Mouse (Mus musculus): ENCODE results near the gene Btbd2.

Btbd2 gene

GRCm38 (mm10) chr10:80604988-80605387 is 51.9 kb downstream of the Btbd2 start:
- DNase-seq = no peak

- no peak for DNase-seq
Measured at GRCm38 (mm10) chr10:80604001-80604509, 52.8 kb downstream of the Btbd2 start.

GRCm38 (mm10) chr10:80603364-80603763 is 53.5 kb downstream of the Btbd2 start:
- no peak for DNase-seq

- peak; percentile 92 to 96 for DNase-seq
Measured at GRCm38 (mm10) chr10:80602698-80603325, 54.1 kb downstream of the Btbd2 start, which contains the start of the genes Scamp4 and Adat3. Gene Scamp4, plus strand, starts transcription at chr10:80602872. Gene Adat3, plus strand, starts transcription at chr10:80602880.

- no peak for DNase-seq
Measured at GRCm38 (mm10) chr10:80596318-80596717, 60.6 kb downstream of the Btbd2 start.

All from kidney, adult 8-10 months (tissue).